Mouse (Mus musculus): ENCODE results near the gene Ptprh.

DNA sequence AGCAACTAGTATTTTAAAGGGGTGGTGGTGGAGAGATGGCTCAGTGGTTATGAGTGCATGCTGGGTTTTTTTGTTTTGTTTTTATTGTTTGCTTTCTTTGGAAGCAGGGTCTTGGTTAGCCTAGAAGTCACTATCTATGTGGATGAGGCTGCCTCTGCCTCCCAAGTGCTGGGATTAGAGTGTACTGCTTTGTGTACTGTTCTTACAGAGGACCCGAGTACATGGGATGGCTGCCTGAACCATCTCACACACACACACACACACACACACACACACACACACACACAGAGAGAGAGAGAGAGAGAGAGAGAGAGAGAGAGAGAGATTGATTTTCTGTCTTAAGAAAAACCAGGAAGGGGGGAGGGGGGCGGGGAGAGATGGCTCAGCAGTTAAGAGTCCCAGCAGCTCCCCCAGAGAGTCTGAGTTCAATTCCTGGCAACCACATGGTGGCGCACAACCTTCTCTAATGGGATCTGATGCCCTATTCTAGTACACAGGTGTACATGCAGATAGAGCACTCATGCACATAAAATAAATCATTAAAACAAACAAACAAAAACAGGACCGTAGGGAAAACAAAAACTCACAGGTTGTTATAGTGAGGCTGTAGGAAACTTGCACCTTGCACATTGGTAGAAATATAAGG is 19.8 kb upstream of the Ptprh start:
- TF ChIP-seq POLR2A (IDR thresholded peaks at IDR 0.05; ENCODE audit: borderline replicate concordance, insufficient read depth, low read length): no peak
- peak; percentile 46 for TF ChIP-seq CTCF (IDR thresholded peaks at IDR 0.05; ENCODE audit: borderline replicate concordance, insufficient read depth, low read depth, low read length)

All from cerebellum, adult 2 months (tissue).